12 mouse cellular contexts compared by ENCODE assay signal in the genomic region with DNA sequence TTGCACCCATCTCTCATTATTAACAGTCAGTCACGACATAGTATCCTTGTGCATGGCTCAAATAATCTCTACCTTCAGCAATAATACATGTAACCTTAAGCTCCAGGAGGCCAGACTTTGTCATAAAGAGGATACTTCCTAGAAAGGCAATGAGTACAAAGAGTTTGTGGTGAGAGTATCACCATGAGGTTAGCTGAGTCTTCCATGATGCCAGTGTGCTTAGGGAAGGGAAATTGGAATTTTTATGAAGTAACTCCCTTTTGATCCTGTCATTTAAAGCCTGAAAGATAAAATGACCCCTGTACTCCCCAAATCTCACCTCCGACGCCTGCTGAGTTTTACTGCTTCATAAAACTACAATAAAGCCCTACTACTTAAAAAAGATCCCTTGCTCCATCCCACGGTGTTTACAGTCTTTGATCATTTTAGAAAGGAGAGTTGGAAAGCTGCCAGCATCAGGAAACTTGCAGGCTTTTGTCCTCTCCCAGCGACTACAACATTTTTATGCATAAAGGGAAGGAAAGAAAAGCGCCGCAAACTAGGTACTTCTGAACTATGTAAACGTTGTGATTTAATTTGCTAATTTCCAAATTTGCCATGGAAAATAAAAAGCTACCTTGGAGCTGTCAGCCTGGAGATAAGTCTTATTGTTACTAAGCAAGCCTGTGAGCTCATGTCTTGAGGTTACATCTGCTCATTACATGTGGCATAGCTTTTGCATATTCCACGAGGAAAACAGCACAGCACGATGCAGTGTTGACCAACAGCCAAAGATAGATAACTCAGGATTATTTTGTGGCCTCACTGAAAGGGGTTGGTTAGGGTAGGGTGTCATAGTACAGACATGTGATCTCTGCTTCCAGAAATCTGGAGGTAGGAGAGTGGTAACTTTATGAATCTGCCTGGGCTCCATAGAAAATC.
DNase-seq lines count a peak whose midpoint lies in the region; ATAC-seq and TF ChIP-seq lines count a peak whose summit lies in the region.
"Had no signal": no experiment of that assay in that cellular context is flagged by ENCODE, and none has a peak within 500 bp of the region (broad histone marks: within the 10 kb centered on the region; RNA-seq: fewer than 3 reads in every experiment).

No protein-coding gene starts in this region.

- H3K9ac ChIP-seq in embryonic facial prominence, embryonic 13.5 days, result no peak overlapping the region
- no peak overlapping the region for H3K9ac ChIP-seq in neural tube, embryonic 15.5 days (replicated peaks)
- no peak overlapping the region for H3K9ac ChIP-seq in forebrain, postnatal 0 days
- H3K9ac ChIP-seq in midbrain, embryonic 15.5 days, result no peak overlapping the region

- H3K27me3 ChIP-seq in embryonic facial prominence, embryonic 13.5 days, result no peaks in the 10 kb centered on the region
- H3K27me3 ChIP-seq in embryonic facial prominence, embryonic 10.5 days (replicated peaks; ENCODE audit: low read depth, poor library complexity, severe bottlenecking), result no peaks in the 10 kb centered on the region
- no peaks in the 10 kb centered on the region for H3K27me3 ChIP-seq in neural tube, embryonic 15.5 days (replicated peaks)
- H3K27me3 ChIP-seq in forebrain, postnatal 0 days (ENCODE audit: insufficient read depth, low read length), result no peaks in the 10 kb centered on the region
- H3K27me3 ChIP-seq in midbrain, embryonic 15.5 days (replicated peaks), result no peaks in the 10 kb centered on the region

- no peak overlapping the region for H3K27ac ChIP-seq in embryonic facial prominence, embryonic 13.5 days
- no peak overlapping the region for H3K27ac ChIP-seq in embryonic facial prominence, embryonic 10.5 days (replicated peaks)
- H3K27ac ChIP-seq in neural tube, embryonic 15.5 days (replicated peaks), result no peak overlapping the region
- H3K27ac ChIP-seq in forebrain, postnatal 0 days (ENCODE audit: low read depth, low read length), result no peak overlapping the region
- H3K27ac ChIP-seq in midbrain, embryonic 15.5 days, result peak overlapping the region; percentile 32
- no peak overlapping the region for H3K27ac ChIP-seq in layer of hippocampus, adult 2 months

- WGBS in embryonic facial prominence, embryonic 13.5 days, result 38% methylated on average over 10 of the region's 10 CpGs
- WGBS in embryonic facial prominence, embryonic 10.5 days, result 74% methylated on average over 10 of the region's 10 CpGs
- 10% methylated on average over 10 of the region's 10 CpGs for WGBS in neural tube, embryonic 15.5 days
- 11% methylated on average over 10 of the region's 10 CpGs for WGBS in forebrain, postnatal 0 days
- 22% methylated on average over 10 of the region's 10 CpGs for WGBS in midbrain, embryonic 15.5 days

- H3K36me3 ChIP-seq in embryonic facial prominence, embryonic 13.5 days, result no peaks in the 10 kb centered on the region
- H3K36me3 ChIP-seq in embryonic facial prominence, embryonic 10.5 days (replicated peaks), result no peaks in the 10 kb centered on the region
- H3K36me3 ChIP-seq in neural tube, embryonic 15.5 days, result no peaks in the 10 kb centered on the region
- H3K36me3 ChIP-seq in forebrain, postnatal 0 days (ENCODE audit: insufficient read depth), result no peaks in the 10 kb centered on the region
- no peaks in the 10 kb centered on the region for H3K36me3 ChIP-seq in midbrain, embryonic 15.5 days (replicated peaks)
- H3K36me3 ChIP-seq: G1E had no signal

- no peak for TF ChIP-seq CTCF in forebrain, postnatal 0 days (IDR thresholded peaks at IDR 0.05; ENCODE audit: low read depth)
- no peak for TF ChIP-seq CTCF in layer of hippocampus, adult 2 months (conservative IDR thresholded peaks at IDR 0.05)

- ATAC-seq in embryonic facial prominence, embryonic 13.5 days (ENCODE audit: insufficient number of reproducible peaks, insufficient read depth, low FRiP score, low TSS enrichment, low read depth), result 0 out of 2 replicates have a peak, but pooled peaks have one; percentile 20
- ATAC-seq in neural tube, embryonic 15.5 days (ENCODE audit: low FRiP score), result no peak
- ATAC-seq in forebrain, postnatal 0 days, result peak; percentile 74
- ATAC-seq in midbrain, embryonic 15.5 days (replicated peaks), result peak; percentile 67
- no peak for ATAC-seq in CD4-positive, CD25-positive, alpha-beta regulatory T cell, adult 4 months
- ATAC-seq: intestine, postnatal 0 days had no signal

- H3K4me1 ChIP-seq in embryonic facial prominence, embryonic 13.5 days, result no peaks in the 10 kb centered on the region
- H3K4me1 ChIP-seq in embryonic facial prominence, embryonic 10.5 days, result no peaks in the 10 kb centered on the region
- H3K4me1 ChIP-seq in neural tube, embryonic 15.5 days, result peaks cover 6% of the 10 kb centered on the region; the same call in 1 of the 2 replicates
- peaks cover 6% of the 10 kb centered on the region; the same call in 1 of the 2 replicates for H3K4me1 ChIP-seq in forebrain, postnatal 0 days (ENCODE audit: insufficient read depth)
- H3K4me1 ChIP-seq in midbrain, embryonic 15.5 days, result peaks cover 9% of the 10 kb centered on the region; the same call in 1 of the 2 replicates

- no peak overlapping the region for H3K4me3 ChIP-seq in embryonic facial prominence, embryonic 13.5 days
- no peak overlapping the region for H3K4me3 ChIP-seq in embryonic facial prominence, embryonic 10.5 days
- no peak overlapping the region for H3K4me3 ChIP-seq in neural tube, embryonic 15.5 days (replicated peaks)
- no peak overlapping the region for H3K4me3 ChIP-seq in forebrain, postnatal 0 days (ENCODE audit: low read depth, low read length)
- no peak overlapping the region for H3K4me3 ChIP-seq in midbrain, embryonic 15.5 days
- no peak overlapping the region for H3K4me3 ChIP-seq in layer of hippocampus, adult 2 months

- no peaks in the 10 kb centered on the region for H3K9me3 ChIP-seq in embryonic facial prominence, embryonic 13.5 days
- H3K9me3 ChIP-seq in embryonic facial prominence, embryonic 10.5 days, result no peaks in the 10 kb centered on the region
- H3K9me3 ChIP-seq in neural tube, embryonic 15.5 days (replicated peaks), result no peaks in the 10 kb centered on the region
- no peaks in the 10 kb centered on the region for H3K9me3 ChIP-seq in forebrain, postnatal 0 days (ENCODE audit: low read length)
- no peaks in the 10 kb centered on the region for H3K9me3 ChIP-seq in midbrain, embryonic 15.5 days
- H3K9me3 ChIP-seq: G1E had no signal

- no peak for DNase-seq in embryonic facial prominence, embryonic 10.5 days (ENCODE audit: low spot score)
- DNase-seq in neural tube, embryonic 10.5 days (ENCODE audit: extremely low spot score, low spot score), result no peak
- peak; percentile 55 for DNase-seq in forebrain, postnatal 0 days
- DNase-seq in layer of hippocampus, adult 2 months (ENCODE audit: low spot score in 2 of 2), result no peak
- DNase-seq: cerebellum, postnatal 25 days; thymus, postnatal 25 days had no signal

- H3K4me2 ChIP-seq in embryonic facial prominence, embryonic 13.5 days, result no peak overlapping the region
- peak overlapping the region; percentile 15 for H3K4me2 ChIP-seq in neural tube, embryonic 15.5 days
- H3K4me2 ChIP-seq in forebrain, postnatal 0 days (ENCODE audit: low read depth), result no peak overlapping the region
- H3K4me2 ChIP-seq in midbrain, embryonic 15.5 days, result 0 out of 2 replicates have a peak overlapping the region, but pooled peaks have one; percentile 9

Comparison
In these comparisons a context has a peak if more than half of its experiments do, and no peak if none do; other contexts are left out.
1. ATAC-seq: peak in embryonic facial prominence, embryonic 13.5 days (single experiment), forebrain, postnatal 0 days (single experiment) and midbrain, embryonic 15.5 days (single experiment); none in neural tube, embryonic 15.5 days (single experiment) and CD4-positive, CD25-positive, alpha-beta regulatory T cell, adult 4 months (single experiment).
2. H3K4me2 ChIP-seq: peak in neural tube, embryonic 15.5 days (single experiment) and midbrain, embryonic 15.5 days (single experiment); none in embryonic facial prominence, embryonic 13.5 days (single experiment) and forebrain, postnatal 0 days (single experiment).